Mouse (Mus musculus): ENCODE results near the gene Lurap1l. TPM values are rescaled to one million over a fixed set of nuclear protein-coding genes. Genes with fewer than 3 reads are reported as not detected.

Lurap1l gene
- total RNA-seq (2021) = 1 to 10 TPM; 8.1 to 8.4 TPM
- long read RNA-seq, experiment 1, transcript Lurap1l-201 (2 exons, 3,066 nt) = major isoform, 37 of 38 reads
- long read RNA-seq, experiment 1, partial matches to known transcripts = 0 of 38 reads
- long read RNA-seq, experiment 1, other reads (novel, unspliced or antisense) = 1 of 38 reads
- long read RNA-seq, experiment 2, transcript Lurap1l-201 (2 exons, 3,066 nt) = major isoform, 22 of 22 reads
- long read RNA-seq, experiment 2, partial matches to known transcripts = 0 of 22 reads
- long read RNA-seq, experiment 2, other reads (novel, unspliced or antisense) = 0 of 22 reads

GRCm38 (mm10) chr4:80910481-80910870, at the start of gene Lurap1l:
Gene Lurap1l (plus strand): TSS chr4:80910646.
- peak in 1 of 2 experiments; percentile 41 for DNase-seq (ENCODE audit: low spot score in 2 of 2)

- DNase-seq (ENCODE audit: low spot score in 2 of 2) = no peak
Observed at GRCm38 (mm10) chr4:80862962-80863361, 47.5 kb upstream of the Lurap1l start.

GRCm38 (mm10) chr4:80863906-80864305, 46.5 kb upstream of the Lurap1l start:
- DNase-seq (ENCODE audit: low spot score in 2 of 2) = no peak

GRCm38 (mm10) chr4:80864511-80864922, 45.9 kb upstream of the Lurap1l start:
- DNase-seq (ENCODE audit: low spot score in 2 of 2) = peak in 1 of 2 experiments; percentile 36

GRCm38 (mm10) chr4:80866065-80866464, 44.4 kb upstream of the Lurap1l start:
- DNase-seq (ENCODE audit: low spot score in 2 of 2) = no peak

- no peak for DNase-seq (ENCODE audit: low spot score in 2 of 2)
Observed at GRCm38 (mm10) chr4:80869598-80869997, 40.8 kb upstream of the Lurap1l start.

- DNase-seq (ENCODE audit: low spot score in 2 of 2) = no peak
Observed at GRCm38 (mm10) chr4:80872847-80873644, 37.4 kb upstream of the Lurap1l start.

- DNase-seq (ENCODE audit: low spot score in 2 of 2) = no peak
Observed at GRCm38 (mm10) chr4:80874121-80874859, 36.2 kb upstream of the Lurap1l start.

GRCm38 (mm10) chr4:80875055-80875454, 35.4 kb upstream of the Lurap1l start:
- no peak for DNase-seq (ENCODE audit: low spot score in 2 of 2)

- DNase-seq (ENCODE audit: low spot score in 2 of 2) = no peak
Observed at GRCm38 (mm10) chr4:80881996-80882599, 28.3 kb upstream of the Lurap1l start.

GRCm38 (mm10) chr4:80886631-80887030, 23.8 kb upstream of the Lurap1l start:
- no peak for DNase-seq (ENCODE audit: low spot score in 2 of 2)

GRCm38 (mm10) chr4:80891004-80891403, 19.4 kb upstream of the Lurap1l start:
- DNase-seq (ENCODE audit: low spot score in 2 of 2) = no peak

GRCm38 (mm10) chr4:80895278-80895894, 15.1 kb upstream of the Lurap1l start:
- DNase-seq (ENCODE audit: low spot score in 2 of 2) = no peak

GRCm38 (mm10) chr4:80906726-80907125, 3.7 kb upstream of the Lurap1l start:
- DNase-seq (ENCODE audit: low spot score in 2 of 2) = no peak

GRCm38 (mm10) chr4:80907973-80908372, 2.5 kb upstream of the Lurap1l start:
- DNase-seq (ENCODE audit: low spot score in 2 of 2) = no peak

GRCm38 (mm10) chr4:80908902-80909301, 1.5 kb upstream of the Lurap1l start:
- DNase-seq (ENCODE audit: low spot score in 2 of 2) = no peak

- peak; percentile 38 to 55 for DNase-seq (ENCODE audit: low spot score in 2 of 2)
Observed at GRCm38 (mm10) chr4:80910871-80911701, 640 bp downstream of the Lurap1l start.

- DNase-seq (ENCODE audit: low spot score in 2 of 2) = peak; percentile 68 to 83
Observed at GRCm38 (mm10) chr4:80911706-80912540, 1.5 kb downstream of the Lurap1l start.

- no peak for DNase-seq (ENCODE audit: low spot score in 2 of 2)
Observed at GRCm38 (mm10) chr4:80915211-80915610, 4.8 kb downstream of the Lurap1l start.
